Mouse (Mus musculus) stomach, embryonic 15.5 days (tissue): Measurements from ENCODE around the gene Pon1. TPM values are rescaled to one million over a fixed set of nuclear protein-coding genes. Genes with fewer than 3 reads are reported as not detected.

Source experiments
- polyA plus RNA-seq: library from polyadenylated mRNA; unstranded; fragments of >200 nt; fragmentation: Nextera tagmentation; extraction: Ambion mirVana; gene quantifications from 2 replicates; pipeline ENCODE4 v1.2.1, GENCODE M21; 2015

The Pon1 gene
- polyA plus RNA-seq, 1 experiment from 2014 or later, result 0.42 TPM

Other genes starting within 250 kb of the Pon1 start
- gene Pon3, start 62.3 kb upstream of the Pon1 start, polyA plus RNA-seq, result 17.9 and 19.3 TPM in 2 replicates
- 57.8 and 58.7 TPM in 2 replicates for gene Pon2, start 104.5 kb upstream of the Pon1 start, polyA plus RNA-seq
- gene Asb4, start 189.4 kb upstream of the Pon1 start, polyA plus RNA-seq, result 12.4 and 15.9 TPM in 2 replicates